Mouse (Mus musculus) heart, embryonic 13.5 days (tissue): ENCODE data around the gene Lsm2. TPM values are rescaled to one million over a fixed set of nuclear protein-coding genes. Genes with fewer than 3 reads are reported as not detected.

Experiments
- polyA plus RNA-seq: library from polyadenylated mRNA; unstranded; fragments of >200 nt; fragmentation: Nextera tagmentation; extraction: Ambion mirVana; gene quantifications from 2 replicates; pipeline ENCODE4 v1.2.1, GENCODE M21; 2015

Gene Lsm2
- polyA plus RNA-seq, 1 experiment from 2014 or later: 145 TPM

Other genes with a start within 250 kb of the Lsm2 start
- 0.11 and 0.21 TPM in 2 replicates for gene C4b, start 238.0 kb upstream of the Lsm2 start, polyA plus RNA-seq
- not detected in 2 replicates for gene Cyp21a1, start 177.3 kb upstream of the Lsm2 start, polyA plus RNA-seq
- gene Stk19, start 144.9 kb upstream of the Lsm2 start, polyA plus RNA-seq: 17.4 and 18.3 TPM in 2 replicates
- 32.3 and 34.9 TPM in 2 replicates for gene Dxo, start 144.8 kb upstream of the Lsm2 start, polyA plus RNA-seq
- gene Skiv2l, start 131.7 kb upstream of the Lsm2 start, polyA plus RNA-seq: 27.3 and 30.6 TPM in 2 replicates
- gene Nelfe, start 131.5 kb upstream of the Lsm2 start, polyA plus RNA-seq: 68.5 and 70.9 TPM in 2 replicates
- 2.3 and 5.6 TPM in 2 replicates for gene Cfb, start 119.3 kb upstream of the Lsm2 start, polyA plus RNA-seq
- 1.5 and 2.0 TPM in 2 replicates for gene Zbtb12, start 102.4 kb upstream of the Lsm2 start, polyA plus RNA-seq
- not detected in 2 replicates for gene Gm20547, start 99.8 kb upstream of the Lsm2 start, polyA plus RNA-seq
- 0.84 and 1.9 TPM in 2 replicates for gene C2, start 83.6 kb upstream of the Lsm2 start, polyA plus RNA-seq
- 38.8 and 42.4 TPM in 2 replicates for gene Ehmt2, start 83.4 kb upstream of the Lsm2 start, polyA plus RNA-seq
- 0.15 TPM in 1 of 2 replicates, not detected in the other for gene Slc44a4, start 67.4 kb upstream of the Lsm2 start, polyA plus RNA-seq
- gene Neu1, start 50.6 kb upstream of the Lsm2 start, polyA plus RNA-seq: 18.1 and 19.2 TPM in 2 replicates
- gene Hspa1b, start 22.6 kb upstream of the Lsm2 start, polyA plus RNA-seq: 0.19 and 0.20 TPM in 2 replicates
- not detected in 2 replicates for gene Gm20481, start 11.9 kb upstream of the Lsm2 start, polyA plus RNA-seq
- gene Hspa1a, start 9.7 kb upstream of the Lsm2 start, polyA plus RNA-seq: 3.9 TPM in 2 replicates
- 2.1 and 2.2 TPM in 2 replicates for gene Hspa1l, start 9.2 kb upstream of the Lsm2 start, polyA plus RNA-seq
- 59.9 and 63.0 TPM in 2 replicates for gene Vars, start 19.1 kb downstream of the Lsm2 start, polyA plus RNA-seq
- gene Vwa7, start 34.7 kb downstream of the Lsm2 start, polyA plus RNA-seq: 0.45 and 0.52 TPM in 2 replicates
- 3.2 and 4.2 TPM in 2 replicates for gene Sapcd1, start 46.2 kb downstream of the Lsm2 start, polyA plus RNA-seq
- 4.0 and 4.1 TPM in 2 replicates for gene Msh5, start 64.9 kb downstream of the Lsm2 start, polyA plus RNA-seq
- gene Clic1, start 68.1 kb downstream of the Lsm2 start, polyA plus RNA-seq: 351 and 389 TPM in 2 replicates
- gene Ddah2, start 77.2 kb downstream of the Lsm2 start, polyA plus RNA-seq: 194 and 207 TPM in 2 replicates
- not detected in 2 replicates for gene Ly6g6c, start 83.5 kb downstream of the Lsm2 start, polyA plus RNA-seq
- gene Mpig6b, start 84.3 kb downstream of the Lsm2 start, polyA plus RNA-seq: 0.92 and 1.4 TPM in 2 replicates
- 0.36 and 0.62 TPM in 2 replicates for gene Ly6g6e, start 95.0 kb downstream of the Lsm2 start, polyA plus RNA-seq
- gene Ly6g6d, start 96.2 kb downstream of the Lsm2 start, polyA plus RNA-seq: 1.7 and 1.9 TPM in 2 replicates
- 0.73 and 1.0 TPM in 2 replicates for gene Ly6g6f, start 103.7 kb downstream of the Lsm2 start, polyA plus RNA-seq
- 67.0 and 69.5 TPM in 2 replicates for gene Abhd16a, start 107.4 kb downstream of the Lsm2 start, polyA plus RNA-seq
- not detected in 2 replicates for gene Ly6g5c, start 126.4 kb downstream of the Lsm2 start, polyA plus RNA-seq
- 0.40 and 0.80 TPM in 2 replicates for gene Ly6g5b, start 133.6 kb downstream of the Lsm2 start, polyA plus RNA-seq
- gene Gpank1, start 139.6 kb downstream of the Lsm2 start, polyA plus RNA-seq: 10.7 and 14.1 TPM in 2 replicates
- gene Csnk2b, start 140.2 kb downstream of the Lsm2 start, polyA plus RNA-seq: 215 and 231 TPM in 2 replicates
- 8.7 and 9.7 TPM in 2 replicates for gene D17H6S53E, start 144.5 kb downstream of the Lsm2 start, polyA plus RNA-seq
- gene Apom, start 150.2 kb downstream of the Lsm2 start, polyA plus RNA-seq: 2.2 and 19.0 TPM in 2 replicates
- gene Bag6, start 153.3 kb downstream of the Lsm2 start, polyA plus RNA-seq: 45.1 and 46.1 TPM in 2 replicates
- gene Prrc2a, start 183.0 kb downstream of the Lsm2 start, polyA plus RNA-seq: 124 and 130 TPM in 2 replicates
- 6.5 and 7.8 TPM in 2 replicates for gene Aif1, start 194.2 kb downstream of the Lsm2 start, polyA plus RNA-seq
- 8.6 and 9.9 TPM in 2 replicates for gene Lst1, start 206.6 kb downstream of the Lsm2 start, polyA plus RNA-seq
- gene Ltb, start 212.6 kb downstream of the Lsm2 start, polyA plus RNA-seq: 0.64 TPM in 1 of 2 replicates, not detected in the other
- gene Tnf, start 220.1 kb downstream of the Lsm2 start, polyA plus RNA-seq: 0.12 and 0.23 TPM in 2 replicates
- not detected in 2 replicates for gene Lta, start 223.5 kb downstream of the Lsm2 start, polyA plus RNA-seq
- not detected in 2 replicates for gene Gm16181, start 239.0 kb downstream of the Lsm2 start, polyA plus RNA-seq